In genomic region chr13:46669620-46670271, GRCm38 (mm10) we compare ENCODE assay signal across 8 mouse cellular contexts. TPM values are rescaled to one million over a fixed set of nuclear protein-coding genes. Genes with fewer than 3 reads are reported as not detected.
DNase-seq lines count a peak whose midpoint lies in the region; ATAC-seq and TF ChIP-seq lines count a peak whose summit lies in the region.

No protein-coding gene starts in this region.

- H3K27me3 ChIP-seq in forebrain, embryonic 14.5 days (replicated peaks; ENCODE audit: control insufficient read depth, insufficient read depth, low read length), result no peaks in the 10 kb centered on the region
- H3K27me3 ChIP-seq in intestine, embryonic 16.5 days (replicated peaks; ENCODE audit: control insufficient read depth, insufficient read depth, low read length), result peaks cover 3% of the 10 kb centered on the region; the same call in 1 of the 2 replicates

- no peak for TF ChIP-seq CTCF in left cerebral cortex, adult 2 months (IDR thresholded peaks at IDR 0.05)

- no peaks in the 10 kb centered on the region for H3K9me3 ChIP-seq in forebrain, embryonic 14.5 days (replicated peaks; ENCODE audit: control insufficient read depth, low read length)
- H3K9me3 ChIP-seq in intestine, embryonic 16.5 days (ENCODE audit: control insufficient read depth, low read length), result no peaks in the 10 kb centered on the region

- H3K27ac ChIP-seq in left cerebral cortex, adult 2 months, result peak overlapping the region; percentile 94
- peak overlapping the region; percentile 87 for H3K27ac ChIP-seq in forebrain, embryonic 14.5 days (ENCODE audit: low read depth, low read length)
- H3K27ac ChIP-seq in intestine, embryonic 16.5 days (ENCODE audit: low read length), result peak overlapping the region; percentile 77

- peak overlapping the region; percentile 92 for H3K9ac ChIP-seq in forebrain, embryonic 14.5 days (ENCODE audit: low read length)
- H3K9ac ChIP-seq in intestine, embryonic 16.5 days (ENCODE audit: low read depth, low read length), result peak overlapping the region; percentile 91

- H3K4me3 ChIP-seq in left cerebral cortex, adult 2 months, result peak overlapping the region; percentile 73
- H3K4me3 ChIP-seq in forebrain, embryonic 14.5 days (ENCODE audit: low read depth, low read length), result peak overlapping the region; percentile 89
- H3K4me3 ChIP-seq in intestine, embryonic 16.5 days (ENCODE audit: low read length), result peak overlapping the region; percentile 93

- under 1% methylated on average over 44 of the region's 96 CpGs for WGBS in forebrain, embryonic 14.5 days
- WGBS in intestine, embryonic 16.5 days, result under 1% methylated on average over 58 of the region's 96 CpGs

- peaks cover 12% of the 10 kb centered on the region; the same call in 1 of the 2 replicates for H3K4me1 ChIP-seq in forebrain, embryonic 14.5 days (ENCODE audit: control insufficient read depth, insufficient read depth, low read length)
- H3K4me1 ChIP-seq in intestine, embryonic 16.5 days (ENCODE audit: control insufficient read depth, insufficient read depth, low read length), result peaks cover 6% of the 10 kb centered on the region

- peak overlapping the region; percentile 73 for H3K4me2 ChIP-seq in forebrain, embryonic 14.5 days (ENCODE audit: low read length)
- peak overlapping the region; percentile 88 for H3K4me2 ChIP-seq in intestine, embryonic 16.5 days (ENCODE audit: low read depth, low read length)

- H3K36me3 ChIP-seq in forebrain, embryonic 14.5 days (ENCODE audit: control insufficient read depth, insufficient read depth, low read length), result peaks cover 32% of the 10 kb centered on the region
- peaks cover 5% of the 10 kb centered on the region; the same call in 1 of the 2 replicates for H3K36me3 ChIP-seq in intestine, embryonic 16.5 days (ENCODE audit: control insufficient read depth, insufficient read depth, low read length)

- intact Hi-C loops in left cerebral cortex, adult 2 months (cut with DNase I), result loop anchor here (10.0 kb wide), 1 partner anchor 255 kb away; the partner anchor contains the start of gene Rbm24

- ATAC-seq in forebrain, embryonic 14.5 days, result peak; percentile 68
- peak; percentile 71 for ATAC-seq in intestine, embryonic 16.5 days

- peak; percentile 22 to 28 for DNase-seq in left cerebral cortex, adult 2 months (ENCODE audit: extremely low spot score in 1 of 2, low spot score in 2 of 2)
- DNase-seq in left cerebral cortex, adult 9 months (ENCODE audit: low spot score in 2 of 2), result no peak
- peak; percentile 34 for DNase-seq in ZHBTc4 (ENCODE audit: low read depth, low spot score)
- peak; percentile 38 for DNase-seq in forebrain, embryonic 14.5 days (ENCODE audit: low spot score)
- DNase-seq in lung, postnatal 36 days, result peak; percentile 18
- DNase-seq in spleen, postnatal 36 days (ENCODE audit: low spot score in 2 of 2), result peak; percentile 17 to 22
- no peak for DNase-seq in ovary, postnatal 10 days (ENCODE audit: low spot score)

RNA-seq across cellular contexts. Expression of gene Fam8a1, which starts 0.4 kb away (rescaled TPM):
- 10 to 100 TPM; 86.4 to 87.4 TPM for total RNA-seq in left cerebral cortex, adult 2 months (2021)
- polyA plus RNA-seq in forebrain, embryonic 14.5 days (2014; fragmentation: Nextera tagmentation; extraction: Ambion mirVana), result 13.6 and 14.9 TPM in 2 replicates
- polyA plus RNA-seq in intestine, embryonic 16.5 days (2015; fragmentation: Nextera tagmentation; extraction: Ambion mirVana), result 4.6 and 5.9 TPM in 2 replicates

RNA-seq across cellular contexts. Expression of gene Nup153, which starts 58.0 kb away (rescaled TPM):
- total RNA-seq in left cerebral cortex, adult 2 months (2021), result 10 to 100 TPM; 56.2 to 57.9 TPM
- 25.6 and 27.3 TPM in 2 replicates for polyA plus RNA-seq in forebrain, embryonic 14.5 days (2014; fragmentation: Nextera tagmentation; extraction: Ambion mirVana)
- polyA plus RNA-seq in intestine, embryonic 16.5 days (2015; fragmentation: Nextera tagmentation; extraction: Ambion mirVana), result 12.1 and 14.5 TPM in 2 replicates

Comparison
In these comparisons a context has a peak if more than half of its experiments do, and no peak if none do; other contexts are left out.
1. DNase-seq: peak in left cerebral cortex, adult 2 months (2 of 2), ZHBTc4 (single experiment), forebrain, embryonic 14.5 days (single experiment), lung, postnatal 36 days (single experiment) and spleen, postnatal 36 days (2 of 2); none in left cerebral cortex, adult 9 months (0 of 2) and ovary, postnatal 10 days (single experiment).
2. Peak in every context shown above with its lines, with median percentiles within 50 percentile points of each other: H3K27ac ChIP-seq and H3K4me3 ChIP-seq.